Mouse (Mus musculus) liver, embryonic 12.5 days (tissue): ENCODE measurements around the gene Klhl34. TPM values are rescaled to one million over a fixed set of nuclear protein-coding genes. Genes with fewer than 3 reads are reported as not detected.

Source experiments
- ATAC-seq: fragments of 200-750 bp; cut with Nextera tagmentation; 2 replicates; pipeline ENCODE4 v1.8.0; 2017; ENCODE audit warnings: moderate number of reproducible peaks, mild to moderate bottlenecking, moderate library complexity
- H3K27ac ChIP-seq: fragments of 300-500 bp; sonication (generic); 2 replicates; pipeline ENCODE4 v1.5.1; 2016; ENCODE audit warnings: mild to moderate bottlenecking
- H3K27me3 ChIP-seq: fragments of 300-500 bp; sonication (generic); replicated peaks from 2 replicates; pipeline ENCODE4 v1.6.1; 2016; ENCODE audit warnings: mild to moderate bottlenecking, moderate library complexity
- H3K36me3 ChIP-seq: fragments of 300-500 bp; sonication (generic); 2 replicates; pipeline ENCODE4 v1.6.1; 2016; ENCODE audit warnings: mild to moderate bottlenecking, moderate library complexity
- H3K4me1 ChIP-seq: fragments of 300-500 bp; sonication (generic); 2 replicates; pipeline ENCODE4 v1.6.1; 2016
- H3K4me2 ChIP-seq: fragments of 300-500 bp; sonication (generic); 2 replicates; pipeline ENCODE4 v1.6.1; 2016; ENCODE audit warnings: mild to moderate bottlenecking, moderate library complexity
- H3K4me3 ChIP-seq: fragments of 300-500 bp; sonication (generic); 2 replicates; pipeline ENCODE4 v1.5.1; 2016; ENCODE audit warnings: mild to moderate bottlenecking, moderate library complexity
- H3K9ac ChIP-seq: fragments of 300-500 bp; sonication (generic); 2 replicates; pipeline ENCODE4 v1.6.1; 2016; ENCODE audit warnings: mild to moderate bottlenecking, moderate library complexity
- H3K9me3 ChIP-seq: fragments of 300-500 bp; sonication (generic); replicated peaks from 2 replicates; pipeline ENCODE4 v1.6.1; 2016; ENCODE audit warnings: mild to moderate bottlenecking, moderate library complexity
- WGBS: fragments of 180-500 bp; shearing (Covaris S2); methylation state at CpG from one replicate; pipeline ENCODE4 v1.1.7; 2016; ENCODE audit not compliant: insufficient replicate concordance; 5-methylcytosine and 5-hydroxymethylcytosine counted together
- polyA plus RNA-seq: library from polyadenylated mRNA; unstranded; fragments of >200 nt; fragmentation: Nextera tagmentation; extraction: Ambion mirVana; gene quantifications from 2 replicates; pipeline ENCODE4 v1.2.1, GENCODE M21; 2016

Gene Klhl34
- not detected in 2 replicates for polyA plus RNA-seq

DNA sequence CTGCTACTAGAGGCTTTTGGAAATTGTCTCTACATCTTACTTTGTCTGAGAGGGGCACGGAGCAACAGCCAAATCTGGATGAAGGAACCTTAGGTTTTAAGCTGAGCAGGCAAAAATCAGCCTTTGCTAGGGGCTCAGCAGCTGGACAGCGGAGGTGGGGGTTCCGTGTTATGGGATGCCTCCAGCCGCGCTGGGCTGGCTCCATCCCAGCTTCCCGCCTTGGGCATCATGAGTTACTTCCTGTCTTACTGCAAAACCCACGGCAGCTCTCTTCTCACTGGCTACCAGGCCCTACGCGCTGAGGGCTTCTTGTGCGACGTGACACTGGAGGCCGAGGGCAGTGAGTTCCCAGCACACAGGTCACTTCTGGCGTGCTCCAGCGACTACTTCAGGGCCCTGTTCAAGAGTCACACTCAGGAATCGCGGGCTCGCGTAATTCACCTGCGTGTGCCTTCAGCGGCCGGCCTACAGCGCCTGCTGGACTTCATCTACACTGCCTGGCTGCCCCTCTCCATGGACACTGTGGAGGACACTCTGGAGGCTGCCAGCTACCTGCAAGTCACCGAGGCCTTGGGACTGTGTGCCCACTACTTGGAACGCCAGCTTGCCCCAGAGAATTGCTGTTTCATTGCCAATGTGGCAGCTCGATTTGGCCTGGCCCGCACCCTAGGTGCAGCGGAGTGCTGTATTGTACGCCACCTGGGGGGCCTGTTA is at the start of gene Klhl34:
Klhl34 (plus strand) TSS at position 229 of the 714 bp plus-strand sequence.
- Histone ChIP-seq H3K4me2 (peak within 1 kb of the TSS; percentile 47), H3K4me3 (no peak within 1 kb of the TSS), H3K27ac (no peak within 1 kb of the TSS), H3K27me3 (peaks cover 16% of the 10 kb centered on the region; the same call in 1 of the 2 replicates), H3K36me3 (no peaks in the 10 kb centered on the region), H3K9ac (no peak within 1 kb of the TSS), H3K4me1 (no peaks in the 10 kb centered on the region), H3K9me3 (no peaks in the 10 kb centered on the region)
- 23% methylated on average over 28 of the region's 28 CpGs for WGBS
- no peak for ATAC-seq

DNA sequence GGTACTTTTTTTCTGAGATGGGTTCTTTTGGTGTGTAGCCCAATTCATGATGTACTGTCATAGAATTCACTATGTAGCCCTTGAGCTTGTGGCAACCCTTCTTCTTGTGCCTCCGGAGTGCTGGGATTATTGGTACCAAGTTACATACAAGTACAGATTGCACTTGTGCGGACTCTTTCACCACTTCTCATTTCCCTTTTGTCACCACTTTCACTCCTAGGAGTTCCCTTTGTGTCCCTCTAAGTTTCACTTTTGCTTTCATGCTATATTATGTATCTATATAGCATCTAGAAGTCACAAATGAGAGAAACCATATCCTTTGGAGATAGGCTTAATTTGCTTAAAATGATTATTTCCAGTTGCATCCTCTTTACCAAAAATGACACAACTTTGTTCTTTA is 16.6 kb upstream of the Klhl34 start:
- H3K9ac ChIP-seq, result no peak overlapping the region
- no peak overlapping the region for H3K4me2 ChIP-seq
- 72% methylated on average over 2 of the region's 2 CpGs for WGBS
- H3K36me3 ChIP-seq, result no peaks in the 10 kb centered on the region
- no peak overlapping the region for H3K27ac ChIP-seq
- no peaks in the 10 kb centered on the region for H3K4me1 ChIP-seq
- no peaks in the 10 kb centered on the region for H3K9me3 ChIP-seq
- H3K4me3 ChIP-seq, result no peak overlapping the region
- no peaks in the 10 kb centered on the region for H3K27me3 ChIP-seq
- no peak for ATAC-seq

DNA sequence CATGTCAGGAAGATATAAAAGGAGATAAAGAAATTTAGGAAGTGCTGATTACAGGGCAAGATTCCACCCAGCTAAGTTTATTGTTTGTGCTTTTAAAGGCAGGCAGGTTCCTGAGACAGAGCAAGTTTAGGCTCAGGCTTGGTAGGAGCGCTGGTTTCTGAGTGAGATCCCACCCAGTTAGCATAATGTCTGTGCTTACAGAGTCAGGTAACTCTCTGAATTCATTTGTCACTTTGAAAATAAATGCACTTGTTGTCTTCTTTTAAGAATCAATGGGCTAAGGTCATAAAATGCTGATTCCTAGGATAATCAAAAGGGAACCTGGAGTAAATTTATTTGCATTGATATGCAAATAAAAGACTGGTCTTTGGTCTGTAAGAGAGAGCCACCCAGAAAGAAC is 8.5 kb upstream of the Klhl34 start:
- Histone ChIP-seq H3K4me1 (no peaks in the 10 kb centered on the region), H3K27me3 (no peaks in the 10 kb centered on the region), H3K4me2 (no peak overlapping the region), H3K27ac (no peak overlapping the region), H3K9ac (no peak overlapping the region), H3K36me3 (no peaks in the 10 kb centered on the region), H3K4me3 (no peak overlapping the region), H3K9me3 (no peaks in the 10 kb centered on the region)
- no peak for ATAC-seq
- 48% methylated on average over 1 of the region's 1 CpGs for WGBS

DNA sequence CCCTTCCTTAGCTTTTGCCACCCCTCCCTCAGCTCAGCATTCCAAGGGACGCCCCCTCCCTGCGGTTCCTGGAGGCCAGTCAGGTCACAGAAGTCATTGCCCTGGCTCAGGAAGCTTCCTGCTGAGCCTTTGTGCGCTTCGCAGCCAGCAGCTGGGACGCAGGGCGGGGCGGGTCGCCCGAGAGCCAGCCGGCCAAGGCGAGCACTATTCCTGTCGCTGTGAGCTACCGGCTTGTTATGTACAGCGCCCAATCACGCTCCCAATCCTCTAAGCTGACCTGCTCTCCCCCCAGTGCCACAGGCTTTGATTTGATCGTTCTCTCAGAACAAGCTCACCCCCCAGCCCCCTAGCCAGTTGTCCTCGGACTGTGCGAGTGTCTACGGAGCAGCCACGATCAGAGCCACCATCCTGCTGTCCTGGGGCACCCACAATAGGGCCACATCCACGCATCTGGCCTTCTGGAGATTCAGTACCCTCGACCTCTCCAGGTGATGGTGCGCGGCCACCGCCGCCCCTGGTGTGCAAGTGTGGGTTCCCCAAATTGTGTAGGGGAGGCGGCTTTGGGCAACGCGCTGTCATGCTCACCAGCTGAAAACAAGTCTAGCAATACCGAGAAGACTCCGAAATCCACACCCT is 546 bp upstream of the Klhl34 start:
- no peak overlapping the region for H3K4me3 ChIP-seq
- no peaks in the 10 kb centered on the region for H3K4me1 ChIP-seq
- H3K9me3 ChIP-seq, result no peaks in the 10 kb centered on the region
- H3K36me3 ChIP-seq, result no peaks in the 10 kb centered on the region
- no peak for ATAC-seq
- WGBS, result 14% methylated on average over 31 of the region's 31 CpGs
- H3K27ac ChIP-seq, result no peak overlapping the region
- H3K27me3 ChIP-seq, result peaks cover 16% of the 10 kb centered on the region; the same call in 1 of the 2 replicates
- H3K4me2 ChIP-seq, result peak overlapping the region; percentile 47
- H3K9ac ChIP-seq, result no peak overlapping the region

DNA sequence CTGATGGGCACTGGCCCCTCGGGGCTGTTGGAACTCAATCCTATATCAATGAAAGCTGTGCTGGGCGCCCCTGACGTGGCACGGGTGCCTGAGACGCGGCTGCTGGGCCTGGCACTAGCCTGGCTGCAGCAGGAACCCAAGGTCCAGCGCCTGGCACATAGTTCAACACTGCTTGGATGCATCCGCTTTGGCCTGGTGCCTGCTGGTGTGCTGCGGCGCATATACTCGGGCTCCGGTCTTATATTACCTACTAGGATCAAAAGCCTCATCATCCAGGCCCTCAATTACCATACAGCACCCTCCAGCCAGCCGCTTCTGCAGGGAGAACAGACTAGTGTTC is 656 bp downstream of the Klhl34 start:
- no peak overlapping the region for H3K27ac ChIP-seq
- no peaks in the 10 kb centered on the region for H3K9me3 ChIP-seq
- no peaks in the 10 kb centered on the region for H3K4me1 ChIP-seq
- H3K4me2 ChIP-seq, result no peak overlapping the region
- H3K27me3 ChIP-seq, result peaks cover 16% of the 10 kb centered on the region; the same call in 1 of the 2 replicates
- no peaks in the 10 kb centered on the region for H3K36me3 ChIP-seq
- H3K9ac ChIP-seq, result no peak overlapping the region
- no peak overlapping the region for H3K4me3 ChIP-seq
- no peak for ATAC-seq
- WGBS, result 70% methylated on average over 13 of the region's 13 CpGs

DNA sequence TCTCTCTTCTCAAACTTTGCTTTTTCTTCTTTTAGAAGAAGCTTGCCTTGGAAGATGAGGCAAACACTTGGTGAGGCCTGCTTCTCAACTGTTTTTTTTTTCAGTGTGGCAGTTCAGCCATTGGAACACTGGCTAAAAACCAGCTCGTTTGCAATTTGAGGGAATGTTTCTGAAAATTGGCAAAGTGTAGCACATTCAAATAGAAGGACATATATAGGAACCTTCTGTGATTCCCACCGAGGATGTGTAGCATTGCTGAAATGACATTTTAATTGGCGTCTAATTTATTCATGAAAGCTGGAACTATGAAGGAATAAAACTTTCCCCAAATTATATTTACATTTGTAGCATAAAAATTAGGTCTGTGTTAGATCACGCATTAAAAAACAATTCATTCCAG is 11.7 kb downstream of the Klhl34 start:
- Histone ChIP-seq H3K36me3 (no peaks in the 10 kb centered on the region), H3K4me3 (no peak overlapping the region), H3K27ac (no peak overlapping the region), H3K4me1 (no peaks in the 10 kb centered on the region), H3K4me2 (no peak overlapping the region), H3K27me3 (no peaks in the 10 kb centered on the region), H3K9ac (no peak overlapping the region), H3K9me3 (no peaks in the 10 kb centered on the region)
- 75% methylated on average over 4 of the region's 4 CpGs for WGBS
- ATAC-seq, result no peak

Other genes with a start within 250 kb of the Klhl34 start
- gene Yy2, start 249.4 kb upstream of the Klhl34 start, polyA plus RNA-seq, result 1.8 and 1.9 TPM in 2 replicates
- gene Mbtps2, start 219.7 kb upstream of the Klhl34 start, polyA plus RNA-seq, result 8.8 and 9.8 TPM in 2 replicates
- 0.41 and 0.47 TPM in 2 replicates for gene Smpx, start 119.5 kb upstream of the Klhl34 start, polyA plus RNA-seq
- gene Cnksr2, start 224.9 kb downstream of the Klhl34 start, polyA plus RNA-seq, result 0.10 and 0.11 TPM in 2 replicates